In the genomic region with DNA sequence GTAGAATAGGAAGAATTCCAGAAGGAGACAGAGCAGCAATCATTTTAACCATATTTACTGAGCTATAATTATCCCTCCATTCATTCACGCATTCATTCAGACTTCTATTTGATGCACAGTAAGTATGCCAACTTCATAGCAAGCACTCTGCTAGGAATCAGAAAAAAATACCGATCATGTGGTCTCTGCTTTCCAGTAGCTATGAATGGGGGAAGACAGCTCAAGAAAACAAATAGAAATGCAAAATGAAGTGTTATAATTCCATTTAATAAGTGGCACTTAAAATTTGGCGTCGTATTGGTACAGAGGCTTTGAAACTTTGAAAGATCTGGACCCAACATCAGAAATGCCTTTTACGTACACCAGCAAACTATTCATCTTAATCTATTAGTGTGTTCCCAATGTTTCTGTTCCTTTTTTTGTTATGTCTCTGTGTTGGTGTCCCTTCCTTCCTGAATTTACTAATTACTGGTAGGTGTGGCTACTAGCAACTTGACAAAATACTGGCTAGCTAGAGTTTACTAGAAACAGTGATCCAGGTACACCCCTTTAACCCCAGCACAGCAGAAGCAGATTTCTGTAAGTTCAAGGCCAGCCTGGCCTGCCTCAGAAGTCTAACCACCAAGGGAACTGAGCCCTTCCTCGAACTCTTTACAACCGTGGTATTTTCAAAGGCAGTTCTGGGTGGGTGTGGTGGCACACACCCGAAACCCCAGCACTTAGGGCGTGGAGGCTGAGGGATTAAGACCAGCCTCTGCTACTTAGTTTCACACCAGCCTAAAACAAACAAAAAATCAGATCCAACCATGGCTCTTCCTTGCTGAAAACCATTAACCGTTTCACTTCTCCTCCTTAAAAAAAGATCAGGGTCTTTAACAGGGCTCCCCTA, we compare ENCODE assay signal across 8 mouse cellular contexts. TPM values are rescaled to one million over a fixed set of nuclear protein-coding genes. Genes with fewer than 3 reads are reported as not detected.
DNase-seq lines count a peak whose midpoint lies in the region; ATAC-seq lines count a peak whose summit lies in the region.

No protein-coding gene starts in this region.

- 74% methylated on average over 10 of the region's 10 CpGs for WGBS in heart, embryonic 16.5 days
- WGBS in embryonic facial prominence, embryonic 10.5 days = 77% methylated on average over 10 of the region's 10 CpGs
- 64% methylated on average over 10 of the region's 10 CpGs for WGBS in intestine, embryonic 14.5 days
- WGBS in midbrain, embryonic 15.5 days = 77% methylated on average over 10 of the region's 10 CpGs

- H3K36me3 ChIP-seq in heart, embryonic 16.5 days (ENCODE audit: control insufficient read depth, insufficient read depth) = no peaks in the 10 kb centered on the region
- H3K36me3 ChIP-seq in embryonic facial prominence, embryonic 10.5 days (replicated peaks) = no peaks in the 10 kb centered on the region
- no peaks in the 10 kb centered on the region for H3K36me3 ChIP-seq in intestine, embryonic 14.5 days (ENCODE audit: control insufficient read depth, insufficient read depth, low read length)
- H3K36me3 ChIP-seq in midbrain, embryonic 15.5 days (replicated peaks) = no peaks in the 10 kb centered on the region

- H3K9ac ChIP-seq in heart, embryonic 16.5 days (ENCODE audit: low read length) = 0 out of 2 replicates have a peak overlapping the region, but pooled peaks have one; percentile 58
- no peak overlapping the region for H3K9ac ChIP-seq in intestine, embryonic 14.5 days (ENCODE audit: low read length)
- peak overlapping the region; percentile 21; the same call in 1 of the 2 replicates for H3K9ac ChIP-seq in midbrain, embryonic 15.5 days

- H3K4me3 ChIP-seq in heart, embryonic 16.5 days (ENCODE audit: low read length) = peak overlapping the region; percentile 88
- peak overlapping the region; percentile 96 for H3K4me3 ChIP-seq in embryonic facial prominence, embryonic 10.5 days
- peak overlapping the region; percentile 63 for H3K4me3 ChIP-seq in intestine, embryonic 14.5 days (ENCODE audit: low read depth, low read length)
- peak overlapping the region; percentile 92 for H3K4me3 ChIP-seq in midbrain, embryonic 15.5 days

- peak overlapping the region; percentile 74 for H3K4me2 ChIP-seq in heart, embryonic 16.5 days (ENCODE audit: low read depth, low read length)
- peak overlapping the region; percentile 69 for H3K4me2 ChIP-seq in intestine, embryonic 14.5 days (ENCODE audit: low read length)
- H3K4me2 ChIP-seq in midbrain, embryonic 15.5 days = peak overlapping the region; percentile 94

- H3K4me1 ChIP-seq in heart, embryonic 16.5 days (ENCODE audit: control insufficient read depth, insufficient read depth, low read length) = peaks cover 42% of the 10 kb centered on the region
- H3K4me1 ChIP-seq in embryonic facial prominence, embryonic 10.5 days = peaks cover 55% of the 10 kb centered on the region
- H3K4me1 ChIP-seq in intestine, embryonic 14.5 days (replicated peaks; ENCODE audit: control insufficient read depth, insufficient read depth, low read length) = peaks cover 32% of the 10 kb centered on the region
- H3K4me1 ChIP-seq in midbrain, embryonic 15.5 days = peaks cover 57% of the 10 kb centered on the region

- H3K27me3 ChIP-seq in heart, embryonic 16.5 days (ENCODE audit: control insufficient read depth, insufficient read depth, low read length) = peaks cover 21% of the 10 kb centered on the region
- peaks cover 49% of the 10 kb centered on the region for H3K27me3 ChIP-seq in embryonic facial prominence, embryonic 10.5 days (replicated peaks; ENCODE audit: low read depth, poor library complexity, severe bottlenecking)
- H3K27me3 ChIP-seq in intestine, embryonic 14.5 days (replicated peaks; ENCODE audit: control insufficient read depth, insufficient read depth, low read length) = peaks cover 34% of the 10 kb centered on the region
- 0 out of 2 replicates have a peak, but pooled peaks cover 3% of the 10 kb centered on the region for H3K27me3 ChIP-seq in midbrain, embryonic 15.5 days (replicated peaks)

- no peak for ATAC-seq in heart, embryonic 16.5 days (replicated peaks; ENCODE audit: extremely low read depth, insufficient read depth, low FRiP score)
- no peak for ATAC-seq in intestine, embryonic 14.5 days (replicated peaks; ENCODE audit: low FRiP score, low TSS enrichment, low read depth)
- no peak for ATAC-seq in midbrain, embryonic 15.5 days (replicated peaks)
- no peak for ATAC-seq in CD4-positive, CD25-positive, alpha-beta regulatory T cell, adult 4 months

- no peaks in the 10 kb centered on the region for H3K9me3 ChIP-seq in heart, embryonic 16.5 days (replicated peaks; ENCODE audit: control insufficient read depth, low read length)
- H3K9me3 ChIP-seq in embryonic facial prominence, embryonic 10.5 days = no peaks in the 10 kb centered on the region
- H3K9me3 ChIP-seq in intestine, embryonic 14.5 days (ENCODE audit: control insufficient read depth, low read length) = no peaks in the 10 kb centered on the region
- no peaks in the 10 kb centered on the region for H3K9me3 ChIP-seq in midbrain, embryonic 15.5 days

- no peak overlapping the region for H3K27ac ChIP-seq in heart, embryonic 16.5 days (ENCODE audit: low read length)
- peak overlapping the region; percentile 94 for H3K27ac ChIP-seq in embryonic facial prominence, embryonic 10.5 days (replicated peaks)
- no peak overlapping the region for H3K27ac ChIP-seq in intestine, embryonic 14.5 days (ENCODE audit: low read depth)
- no peak overlapping the region for H3K27ac ChIP-seq in midbrain, embryonic 15.5 days

- intact Hi-C loops in heart, postnatal 10 days (cut with DNase I) = no loop called here

- no peak for DNase-seq in heart, postnatal 10 days
- DNase-seq in embryonic facial prominence, embryonic 10.5 days (ENCODE audit: low spot score) = no peak
- DNase-seq in intestine, embryonic 14.5 days (ENCODE audit: low spot score) = no peak
- no peak for DNase-seq in urinary bladder, postnatal 4 days (ENCODE audit: low spot score in 2 of 2)
- DNase-seq in cerebellum, postnatal 36 days = no peak

RNA-seq across cellular contexts. Expression of gene Racgap1, which starts 0.8 kb away (rescaled TPM):
- 129 and 134 TPM in 2 replicates for polyA plus RNA-seq in heart, embryonic 16.5 days (2015; fragmentation: Nextera tagmentation; extraction: Ambion mirVana)
- 10 to 100 TPM; 28.7 to 29.6 TPM for total RNA-seq in heart, postnatal 10 days (2021)
- 146 TPM in 2 replicates for polyA plus RNA-seq in embryonic facial prominence, embryonic 10.5 days (2016; fragmentation: Nextera tagmentation; extraction: Ambion mirVana)
- polyA plus RNA-seq in intestine, embryonic 14.5 days (2014; fragmentation: Nextera tagmentation; extraction: Ambion mirVana) = 104 and 111 TPM in 2 replicates
- 49.0 and 56.9 TPM in 2 replicates for polyA plus RNA-seq in midbrain, embryonic 15.5 days (2015; fragmentation: Nextera tagmentation; extraction: Ambion mirVana)
- 10 to 100 TPM; 17.6 to 18.2 TPM for polyA plus RNA-seq in CD4-positive, CD25-positive, alpha-beta regulatory T cell, adult 4 months (2017; shearing (Covaris generic))

RNA-seq across cellular contexts. Expression of gene Asic1, which starts 17.9 kb away (rescaled TPM):
- polyA plus RNA-seq in heart, embryonic 16.5 days (2015; fragmentation: Nextera tagmentation; extraction: Ambion mirVana) = 1.6 TPM in 2 replicates
- under 1 TPM; 0.69 to 0.72 TPM for total RNA-seq in heart, postnatal 10 days (2021)
- polyA plus RNA-seq in embryonic facial prominence, embryonic 10.5 days (2016; fragmentation: Nextera tagmentation; extraction: Ambion mirVana) = 3.2 and 4.9 TPM in 2 replicates
- 1.3 and 1.7 TPM in 2 replicates for polyA plus RNA-seq in intestine, embryonic 14.5 days (2014; fragmentation: Nextera tagmentation; extraction: Ambion mirVana)
- polyA plus RNA-seq in midbrain, embryonic 15.5 days (2015; fragmentation: Nextera tagmentation; extraction: Ambion mirVana) = 64.0 and 65.9 TPM in 2 replicates
- under 1 TPM in 1 of 2 experiments, not detected in 1; 0.52 TPM for polyA plus RNA-seq in CD4-positive, CD25-positive, alpha-beta regulatory T cell, adult 4 months (2017; shearing (Covaris generic))

RNA-seq across cellular contexts. Expression of gene Smarcd1, which starts 49.7 kb away (rescaled TPM):
- 21.7 and 21.9 TPM in 2 replicates for polyA plus RNA-seq in heart, embryonic 16.5 days (2015; fragmentation: Nextera tagmentation; extraction: Ambion mirVana)
- 10 to 100 TPM; 39.2 to 40.2 TPM for total RNA-seq in heart, postnatal 10 days (2021)
- 83.3 and 89.1 TPM in 2 replicates for polyA plus RNA-seq in embryonic facial prominence, embryonic 10.5 days (2016; fragmentation: Nextera tagmentation; extraction: Ambion mirVana)
- polyA plus RNA-seq in intestine, embryonic 14.5 days (2014; fragmentation: Nextera tagmentation; extraction: Ambion mirVana) = 39.0 and 42.3 TPM in 2 replicates
- 114 and 119 TPM in 2 replicates for polyA plus RNA-seq in midbrain, embryonic 15.5 days (2015; fragmentation: Nextera tagmentation; extraction: Ambion mirVana)
- 10 to 100 TPM; 10.0 to 14.8 TPM for polyA plus RNA-seq in CD4-positive, CD25-positive, alpha-beta regulatory T cell, adult 4 months (2017; shearing (Covaris generic))

RNA-seq across cellular contexts. Expression of gene Aqp6, which starts 51.0 kb away (rescaled TPM):
- not detected in 2 replicates for polyA plus RNA-seq in heart, embryonic 16.5 days (2015; fragmentation: Nextera tagmentation; extraction: Ambion mirVana)
- not detected for total RNA-seq in heart, postnatal 10 days (2021)
- 0.10 TPM in 1 of 2 replicates, not detected in the other for polyA plus RNA-seq in embryonic facial prominence, embryonic 10.5 days (2016; fragmentation: Nextera tagmentation; extraction: Ambion mirVana)
- not detected in 2 replicates for polyA plus RNA-seq in intestine, embryonic 14.5 days (2014; fragmentation: Nextera tagmentation; extraction: Ambion mirVana)
- polyA plus RNA-seq in midbrain, embryonic 15.5 days (2015; fragmentation: Nextera tagmentation; extraction: Ambion mirVana) = 0.41 and 0.49 TPM in 2 replicates
- polyA plus RNA-seq in CD4-positive, CD25-positive, alpha-beta regulatory T cell, adult 4 months (2017; shearing (Covaris generic)) = not detected

RNA-seq across cellular contexts. Expression of gene Gm17349, which starts 53.1 kb away (rescaled TPM):
- not detected in 2 replicates for polyA plus RNA-seq in heart, embryonic 16.5 days (2015; fragmentation: Nextera tagmentation; extraction: Ambion mirVana)
- 1 to 10 TPM; 4.7 to 5.5 TPM for total RNA-seq in heart, postnatal 10 days (2021)
- polyA plus RNA-seq in embryonic facial prominence, embryonic 10.5 days (2016; fragmentation: Nextera tagmentation; extraction: Ambion mirVana) = not detected in 2 replicates
- not detected in 2 replicates for polyA plus RNA-seq in intestine, embryonic 14.5 days (2014; fragmentation: Nextera tagmentation; extraction: Ambion mirVana)
- polyA plus RNA-seq in midbrain, embryonic 15.5 days (2015; fragmentation: Nextera tagmentation; extraction: Ambion mirVana) = not detected in 2 replicates
- polyA plus RNA-seq in CD4-positive, CD25-positive, alpha-beta regulatory T cell, adult 4 months (2017; shearing (Covaris generic)) = not detected

Comparison
In these comparisons a context has a peak if more than half of its experiments do, and no peak if none do; other contexts are left out.
1. RNA of gene Asic1, which starts 17.9 kb away (polyA plus RNA-seq): 64.0 to 65.9 TPM in midbrain, embryonic 15.5 days; 3.2 to 4.9 TPM in embryonic facial prominence, embryonic 10.5 days, 1.3 to 1.7 TPM in intestine, embryonic 14.5 days, 1.6 TPM in heart, embryonic 16.5 days and 0.52 TPM in CD4-positive, CD25-positive, alpha-beta regulatory T cell, adult 4 months; every median in the first group is over 10 times any median in the second.
2. Peak in every context shown above with its lines, with median percentiles within 50 percentile points of each other: H3K4me2 ChIP-seq and H3K4me3 ChIP-seq.